Mouse (Mus musculus) embryonic facial prominence, embryonic 13.5 days (tissue): ENCODE data around the gene Hlcs. TPM values are rescaled to one million over a fixed set of nuclear protein-coding genes. Genes with fewer than 3 reads are reported as not detected.

Experiments used
- ATAC-seq: fragments of 200-750 bp; cut with Nextera tagmentation; 2 replicates; pipeline ENCODE4 v1.8.0; 2017; ENCODE audit warnings: low read depth; ENCODE audit not compliant: insufficient number of reproducible peaks, insufficient read depth, low FRiP score, low TSS enrichment
- H3K27ac ChIP-seq: fragments of 300-500 bp; sonication (generic); 2 replicates; pipeline ENCODE4 v1.5.1; 2015; ENCODE audit warnings: moderate library complexity, mild to moderate bottlenecking, inconsistent platforms
- H3K27me3 ChIP-seq: fragments of 300-500 bp; sonication (generic); 2 replicates; pipeline ENCODE4 v1.6.1; 2015; ENCODE audit warnings: mild to moderate bottlenecking, inconsistent platforms
- H3K36me3 ChIP-seq: fragments of 300-500 bp; sonication (generic); 2 replicates; pipeline ENCODE4 v1.6.1; 2015; ENCODE audit warnings: mild to moderate bottlenecking, inconsistent platforms
- H3K4me1 ChIP-seq: fragments of 300-500 bp; sonication (generic); 2 replicates; pipeline ENCODE4 v1.6.1; 2015; ENCODE audit warnings: inconsistent platforms
- H3K4me2 ChIP-seq: fragments of 300-500 bp; sonication (generic); 2 replicates; pipeline ENCODE4 v1.6.1; 2015; ENCODE audit warnings: moderate library complexity, mild to moderate bottlenecking, inconsistent platforms
- H3K4me3 ChIP-seq: fragments of 300-500 bp; sonication (generic); 2 replicates; pipeline ENCODE4 v1.5.1; 2015; ENCODE audit warnings: mild to moderate bottlenecking, inconsistent platforms
- H3K9ac ChIP-seq: fragments of 300-500 bp; sonication (generic); 2 replicates; pipeline ENCODE4 v1.6.1; 2015; ENCODE audit warnings: mild to moderate bottlenecking, inconsistent platforms
- H3K9me3 ChIP-seq: fragments of 300-500 bp; sonication (generic); 2 replicates; pipeline ENCODE4 v1.6.1; 2016; ENCODE audit warnings: inconsistent platforms
- WGBS: fragments of 180-500 bp; shearing (Covaris S2); methylation state at CpG from one replicate; pipeline ENCODE4 v1.1.7; 2015; ENCODE audit warnings: mixed read lengths; 5-methylcytosine and 5-hydroxymethylcytosine counted together
- polyA plus RNA-seq: library from polyadenylated mRNA; unstranded; fragments of >200 nt; fragmentation: Nextera tagmentation; extraction: Ambion mirVana; gene quantifications from 2 replicates; pipeline ENCODE4 v1.2.1, GENCODE M21; 2015

Gene Hlcs
- polyA plus RNA-seq, 1 experiment from 2014 or later = 10.0 TPM

DNA sequence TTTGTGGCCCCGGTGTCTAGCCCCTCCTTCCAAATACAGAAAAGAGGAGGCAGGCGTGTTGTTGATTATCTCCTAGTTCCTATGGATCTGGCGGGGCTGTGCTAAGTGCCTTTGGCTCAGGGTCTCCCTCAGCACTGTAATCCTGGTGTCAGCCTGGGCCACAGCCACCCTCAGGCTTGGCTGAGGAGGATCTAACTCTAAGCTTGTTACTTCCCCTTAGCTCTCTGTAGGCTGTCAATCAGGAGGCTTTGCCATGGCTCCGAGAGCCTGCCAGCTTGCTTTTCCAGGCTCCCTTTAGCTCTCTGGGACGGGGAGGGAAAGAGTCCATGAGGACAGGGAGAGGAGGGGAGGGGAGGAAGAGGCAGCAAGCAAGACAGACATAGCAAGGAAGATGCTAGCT is 148.4 kb downstream of the Hlcs start:
- peaks cover 9% of the 10 kb centered on the region; the same call in 1 of the 2 replicates for H3K27me3 ChIP-seq
- H3K4me1 ChIP-seq = peaks cover 20% of the 10 kb centered on the region
- H3K27ac ChIP-seq = no peak overlapping the region
- peak overlapping the region; percentile 5; the same call in 1 of the 2 replicates for H3K4me2 ChIP-seq
- WGBS = 9% methylated on average over 5 of the region's 5 CpGs
- peak overlapping the region; percentile 51 for H3K9ac ChIP-seq
- H3K4me3 ChIP-seq = no peak overlapping the region
- no peaks in the 10 kb centered on the region for H3K36me3 ChIP-seq
- no peaks in the 10 kb centered on the region for H3K9me3 ChIP-seq
- no peak for ATAC-seq

DNA sequence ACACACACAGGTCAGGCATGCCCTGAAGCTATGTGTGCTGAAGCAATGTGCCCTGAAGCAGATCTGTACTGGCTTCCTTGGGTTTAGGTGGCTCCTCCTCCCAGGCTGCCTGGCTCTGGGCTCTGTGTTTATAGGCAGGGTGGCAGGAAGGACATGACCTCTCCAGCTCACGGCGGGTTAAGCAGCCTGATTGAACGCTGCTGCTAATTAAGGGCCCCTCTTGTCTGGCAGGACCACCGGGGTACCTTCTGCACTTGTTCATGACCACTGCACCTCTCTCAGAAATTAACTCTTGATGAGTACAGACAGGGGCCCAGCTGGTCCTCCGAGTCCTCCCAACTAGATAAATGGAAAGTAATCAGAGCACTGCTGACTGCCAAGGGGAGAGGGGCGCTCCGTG is 149.1 kb downstream of the Hlcs start:
- Histone ChIP-seq H3K4me1 (peaks cover 21% of the 10 kb centered on the region), H3K4me2 (0 out of 2 replicates have a peak overlapping the region, but pooled peaks have one; percentile 5), H3K9me3 (no peaks in the 10 kb centered on the region), H3K4me3 (no peak overlapping the region), H3K27ac (no peak overlapping the region), H3K36me3 (no peaks in the 10 kb centered on the region), H3K27me3 (peaks cover 6% of the 10 kb centered on the region; the same call in 1 of the 2 replicates), H3K9ac (no peak overlapping the region)
- WGBS = 12% methylated on average over 7 of the region's 7 CpGs
- no peak for ATAC-seq

DNA sequence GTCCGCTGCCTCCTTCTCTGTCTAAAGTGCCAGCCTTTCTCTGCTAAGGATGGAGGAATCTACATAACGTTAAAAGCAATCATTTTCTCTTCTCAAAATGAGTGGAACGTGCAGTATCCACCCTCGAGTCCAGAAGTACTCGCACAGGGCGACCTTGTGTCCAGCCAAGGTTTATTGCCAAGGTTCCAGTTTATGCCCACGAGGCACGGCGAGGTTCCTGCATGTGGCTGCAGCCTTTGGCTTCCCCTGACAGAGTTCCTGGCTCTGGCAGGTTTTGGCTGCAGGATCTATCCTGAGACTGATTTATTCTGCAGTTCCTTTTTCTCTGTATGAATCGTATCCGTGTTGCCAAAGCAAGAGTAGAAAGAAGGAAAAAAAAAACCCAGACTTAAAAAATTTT is 150.3 kb downstream of the Hlcs start:
- Histone ChIP-seq H3K4me1 (peaks cover 21% of the 10 kb centered on the region), H3K9me3 (no peaks in the 10 kb centered on the region), H3K4me3 (no peak overlapping the region), H3K4me2 (no peak overlapping the region), H3K36me3 (no peaks in the 10 kb centered on the region), H3K9ac (no peak overlapping the region), H3K27me3 (peaks cover 4% of the 10 kb centered on the region; the same call in 1 of the 2 replicates), H3K27ac (no peak overlapping the region)
- WGBS = 85% methylated on average over 11 of the region's 11 CpGs
- no peak for ATAC-seq

DNA sequence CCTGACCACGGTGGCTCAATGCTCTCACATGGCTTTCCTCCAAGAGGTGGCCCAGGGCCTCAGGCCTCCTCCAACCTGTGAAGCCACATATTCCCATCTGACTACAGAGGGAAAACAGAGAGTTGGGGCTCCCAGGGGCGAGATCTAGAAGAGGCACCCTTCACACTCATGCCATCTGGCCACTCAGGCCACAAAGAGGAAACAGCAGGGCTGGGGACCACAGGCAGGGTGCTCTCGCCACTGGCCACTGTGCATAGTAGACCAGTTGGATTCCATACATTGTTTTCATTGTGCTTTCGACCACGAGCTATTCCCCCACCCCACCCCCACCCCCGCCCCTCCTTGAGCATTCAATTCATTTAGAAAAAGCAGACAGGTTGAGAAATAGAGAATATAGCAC is 151.4 kb downstream of the Hlcs start:
- ATAC-seq = no peak
- Histone ChIP-seq H3K36me3 (no peaks in the 10 kb centered on the region), H3K27me3 (no peaks in the 10 kb centered on the region), H3K4me2 (no peak overlapping the region), H3K27ac (no peak overlapping the region), H3K9ac (no peak overlapping the region), H3K9me3 (no peaks in the 10 kb centered on the region), H3K4me3 (no peak overlapping the region), H3K4me1 (peaks cover 21% of the 10 kb centered on the region)
- 51% methylated on average over 6 of the region's 6 CpGs for WGBS

DNA sequence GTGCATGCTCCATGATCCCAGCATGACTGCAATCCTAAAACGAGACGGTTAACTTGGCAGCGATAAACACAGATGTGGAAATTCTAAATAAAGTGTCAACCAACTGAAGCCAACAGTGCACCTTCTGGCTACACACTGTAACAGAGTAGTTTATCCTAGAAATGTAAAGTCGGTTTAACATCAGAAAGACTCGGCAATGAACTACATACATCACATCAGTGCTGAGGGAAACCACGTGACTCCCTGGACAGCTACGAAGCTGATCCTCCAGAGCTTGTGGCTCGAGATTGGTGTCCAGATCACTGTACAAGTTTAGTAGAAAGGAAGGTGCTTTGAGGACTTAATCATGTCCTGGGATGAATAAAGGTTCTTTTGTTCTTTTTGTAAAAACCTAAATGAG is 155.6 kb downstream of the Hlcs start:
- Histone ChIP-seq H3K4me2 (no peak overlapping the region), H3K9ac (no peak overlapping the region), H3K27me3 (peaks cover 16% of the 10 kb centered on the region), H3K4me1 (peaks cover 14% of the 10 kb centered on the region; the same call in 1 of the 2 replicates), H3K9me3 (no peaks in the 10 kb centered on the region), H3K27ac (no peak overlapping the region), H3K4me3 (no peak overlapping the region), H3K36me3 (no peaks in the 10 kb centered on the region)
- 70% methylated on average over 8 of the region's 8 CpGs for WGBS
- no peak for ATAC-seq

DNA sequence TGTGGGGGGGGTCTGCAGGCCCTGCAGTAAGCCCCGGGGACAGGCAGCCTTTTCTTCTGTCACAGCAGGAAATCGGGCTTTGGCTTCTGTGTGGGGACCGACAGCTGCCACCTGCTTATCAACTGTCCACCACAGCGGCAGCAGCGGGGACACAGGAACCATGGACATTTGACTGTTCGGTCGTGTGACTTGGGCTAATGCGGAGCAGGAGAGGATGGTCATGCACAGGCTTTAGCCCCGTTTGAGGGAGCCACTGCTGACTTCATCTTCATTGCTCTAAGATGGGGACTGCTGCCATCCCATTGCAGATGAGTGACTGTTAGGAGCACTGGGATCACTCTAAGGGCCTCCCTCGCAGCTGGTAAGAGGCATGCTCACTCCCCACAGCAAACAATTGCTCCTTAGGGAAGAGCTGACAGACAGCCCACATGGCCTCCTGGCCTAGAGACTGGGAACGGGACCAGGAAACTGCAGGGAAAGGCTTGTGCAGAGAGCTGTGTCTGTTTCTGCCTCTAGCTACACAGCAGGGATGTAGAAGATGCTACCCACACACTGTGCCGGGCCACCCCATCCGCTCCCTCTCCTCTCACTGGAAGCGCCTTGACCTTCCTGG is 158.2 kb downstream of the Hlcs start:
- H3K4me3 ChIP-seq = no peak overlapping the region

DNA sequence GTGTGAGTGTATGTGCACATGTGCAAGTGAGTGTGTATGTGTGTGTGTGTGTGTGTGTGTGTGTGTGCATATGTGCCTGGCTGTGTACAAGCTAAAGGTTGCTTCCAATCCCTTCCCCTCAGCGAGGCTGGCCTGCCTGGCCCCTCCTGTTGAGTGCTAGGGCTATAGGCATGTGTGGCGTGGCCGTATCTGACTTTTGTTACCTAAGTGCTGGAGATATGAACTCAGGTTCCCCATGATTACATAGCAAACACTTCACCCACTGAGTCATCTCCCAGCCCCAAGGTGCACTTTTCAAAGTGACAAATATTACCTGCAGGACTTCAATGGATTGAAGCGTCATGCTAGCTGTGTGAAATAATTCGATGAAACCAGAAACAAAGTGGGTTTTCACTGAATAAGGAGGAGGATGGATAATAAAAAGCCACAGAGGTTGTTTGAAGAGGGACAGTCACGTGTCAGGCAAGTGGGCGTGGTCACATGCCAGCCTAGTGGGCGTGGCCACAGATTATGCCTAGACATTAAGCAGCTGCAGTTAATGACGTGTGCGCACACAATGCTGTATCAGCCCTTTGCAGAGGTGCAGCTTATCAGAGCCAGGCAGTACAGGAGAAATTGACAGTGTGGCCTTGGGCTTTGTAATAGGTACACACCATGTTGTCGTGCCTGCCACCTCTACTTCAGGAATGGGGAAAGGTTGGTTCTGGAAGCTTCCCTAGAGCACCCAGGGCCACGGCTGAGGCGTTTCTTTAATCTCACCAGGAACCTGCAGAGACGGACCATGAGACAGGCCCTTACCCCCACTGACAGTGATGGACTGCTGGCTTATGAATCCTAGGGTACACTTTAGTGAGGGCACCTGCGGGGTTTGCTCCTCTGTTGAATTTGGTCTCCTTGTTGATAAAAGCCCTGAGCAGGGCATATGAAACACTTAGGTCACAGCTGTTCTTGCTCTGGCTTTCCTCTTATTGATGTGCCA is 163.0 kb downstream of the Hlcs start:
- H3K4me1 ChIP-seq = peaks cover 27% of the 10 kb centered on the region
- H3K4me2 ChIP-seq = no peak overlapping the region
- no peak overlapping the region for H3K4me3 ChIP-seq
- WGBS = 78% methylated on average over 15 of the region's 15 CpGs
- no peak for ATAC-seq
- H3K27me3 ChIP-seq = peaks cover 27% of the 10 kb centered on the region
- H3K27ac ChIP-seq = no peak overlapping the region
- H3K9ac ChIP-seq = no peak overlapping the region
- no peaks in the 10 kb centered on the region for H3K9me3 ChIP-seq
- no peaks in the 10 kb centered on the region for H3K36me3 ChIP-seq

More for the DNA sequence above, 158.2 kb downstream of the Hlcs start:
- Histone ChIP-seq H3K36me3 (no peaks in the 10 kb centered on the region), H3K9ac (no peak overlapping the region), H3K27ac (no peak overlapping the region), H3K27me3 (peaks cover 16% of the 10 kb centered on the region), H3K4me2 (no peak overlapping the region), H3K4me1 (peaks cover 16% of the 10 kb centered on the region; the same call in 1 of the 2 replicates), H3K9me3 (no peaks in the 10 kb centered on the region)
- ATAC-seq = no peak
- 30% methylated on average over 14 of the region's 14 CpGs for WGBS

DNA sequence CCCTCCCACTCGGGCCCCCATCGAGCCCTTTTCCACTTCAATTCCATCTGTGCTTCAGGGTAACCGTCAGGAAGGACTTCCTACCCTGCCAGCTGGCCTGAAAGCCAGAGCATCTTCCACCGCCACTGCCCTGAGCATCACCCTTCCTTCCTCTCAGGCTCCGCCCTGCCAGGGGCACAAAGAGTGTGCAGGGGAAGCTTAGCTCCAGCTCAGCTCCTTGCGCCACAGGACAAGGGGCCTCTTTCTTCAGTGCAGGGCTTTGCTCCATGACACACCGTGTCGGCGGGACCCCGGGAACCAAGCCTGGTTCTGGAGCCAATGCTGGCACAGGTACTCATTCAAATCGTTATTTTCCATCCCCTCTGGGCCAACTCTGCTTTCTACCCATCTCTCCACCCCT is 165.2 kb downstream of the Hlcs start:
- H3K9ac ChIP-seq = 0 out of 2 replicates have a peak overlapping the region, but pooled peaks have one; percentile 44
- no peaks in the 10 kb centered on the region for H3K9me3 ChIP-seq
- H3K4me1 ChIP-seq = peaks cover 30% of the 10 kb centered on the region
- H3K4me2 ChIP-seq = peak overlapping the region; percentile 42
- H3K4me3 ChIP-seq = peak overlapping the region; percentile 16; the same call in 1 of the 2 replicates
- no peaks in the 10 kb centered on the region for H3K36me3 ChIP-seq
- peak; percentile 73; the same call in 1 of the 2 replicates for ATAC-seq
- H3K27me3 ChIP-seq = peaks cover 24% of the 10 kb centered on the region
- peak overlapping the region; percentile 17 for H3K27ac ChIP-seq
- WGBS = 21% methylated on average over 11 of the region's 11 CpGs

DNA sequence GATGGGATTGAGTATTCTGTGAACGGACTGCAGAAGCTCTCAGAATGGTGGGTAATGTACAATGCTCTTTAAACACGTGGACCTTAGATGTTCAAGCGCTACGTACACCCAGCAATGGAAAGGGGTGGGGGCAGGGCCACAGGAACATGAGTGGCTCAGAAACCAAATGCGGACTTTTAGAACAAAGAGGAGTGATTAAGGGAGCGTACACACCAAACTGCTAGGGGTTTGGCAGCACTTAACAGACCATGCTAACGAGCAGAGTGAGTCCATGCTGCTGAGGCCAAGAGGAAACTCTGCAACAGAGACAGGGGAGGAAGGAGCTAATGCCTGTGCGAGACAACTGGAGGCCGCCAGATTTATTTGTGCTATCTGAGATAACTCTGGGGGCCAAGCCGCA is 170.0 kb downstream of the Hlcs start:
- Histone ChIP-seq H3K36me3 (no peaks in the 10 kb centered on the region), H3K27ac (peak overlapping the region; percentile 5; the same call in 1 of the 2 replicates), H3K4me1 (peaks cover 37% of the 10 kb centered on the region), H3K4me2 (peak overlapping the region; percentile 24), H3K27me3 (peaks cover 19% of the 10 kb centered on the region), H3K9me3 (no peaks in the 10 kb centered on the region), H3K9ac (peak overlapping the region; percentile 41; the same call in 1 of the 2 replicates), H3K4me3 (no peak overlapping the region)
- WGBS = 13% methylated on average over 10 of the region's 10 CpGs
- no peak for ATAC-seq

DNA sequence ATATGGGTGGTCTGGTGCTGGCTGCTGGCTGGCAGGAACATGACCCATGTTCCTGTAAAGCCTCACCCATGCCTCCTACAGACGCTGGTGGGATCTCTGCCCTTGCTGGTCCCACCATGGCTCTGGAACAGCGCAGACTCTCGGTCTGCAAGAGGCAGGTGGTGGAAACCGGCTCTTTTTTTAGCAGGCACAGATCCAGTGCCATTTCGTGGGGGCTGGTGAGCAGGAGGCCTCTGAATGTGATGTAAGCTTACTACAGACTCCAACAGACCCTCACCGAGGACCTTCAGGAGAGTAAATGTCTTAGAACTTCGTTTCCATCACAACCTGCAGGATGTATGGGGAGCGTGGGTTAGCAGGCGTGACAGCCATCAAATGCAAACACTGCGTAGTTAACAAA is 172.6 kb downstream of the Hlcs start:
- peaks cover 14% of the 10 kb centered on the region for H3K27me3 ChIP-seq
- no peak overlapping the region for H3K4me3 ChIP-seq
- no peaks in the 10 kb centered on the region for H3K36me3 ChIP-seq
- no peak for ATAC-seq
- H3K9ac ChIP-seq = no peak overlapping the region
- H3K27ac ChIP-seq = no peak overlapping the region
- 65% methylated on average over 10 of the region's 10 CpGs for WGBS
- H3K4me2 ChIP-seq = no peak overlapping the region
- H3K4me1 ChIP-seq = peaks cover 32% of the 10 kb centered on the region
- no peaks in the 10 kb centered on the region for H3K9me3 ChIP-seq

DNA sequence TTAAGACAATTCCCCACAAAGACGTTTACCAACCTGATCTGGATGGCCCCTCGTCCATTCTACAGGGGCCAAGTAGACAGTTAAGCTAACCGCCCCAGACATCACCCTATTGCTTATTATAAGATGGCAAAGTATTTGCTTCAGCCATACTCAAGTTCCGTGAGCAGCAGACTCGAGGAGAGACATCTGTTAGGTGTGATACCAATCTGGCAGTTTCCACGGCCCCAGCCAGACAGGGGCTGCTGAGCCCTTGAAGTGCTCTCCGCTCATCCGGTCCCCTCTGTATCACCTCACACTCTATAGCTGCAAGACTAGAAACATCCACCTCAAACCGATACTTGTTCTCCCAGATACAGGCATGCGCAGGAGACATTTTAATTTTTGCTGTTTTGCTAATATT is 179.2 kb downstream of the Hlcs start:
- ATAC-seq = no peak
- WGBS = 73% methylated on average over 10 of the region's 10 CpGs
- H3K4me2 ChIP-seq = no peak overlapping the region

More for the DNA sequence above, 179.2 kb downstream of the Hlcs start:
- Histone ChIP-seq H3K27ac (no peak overlapping the region), H3K9me3 (no peaks in the 10 kb centered on the region), H3K27me3 (no peaks in the 10 kb centered on the region), H3K4me3 (no peak overlapping the region), H3K9ac (no peak overlapping the region), H3K4me1 (peaks cover 11% of the 10 kb centered on the region), H3K36me3 (0 out of 2 replicates have a peak, but pooled peaks cover 2% of the 10 kb centered on the region)
